Comparison of ENCODE assay signal across 12 mouse cellular contexts in the genomic region with DNA sequence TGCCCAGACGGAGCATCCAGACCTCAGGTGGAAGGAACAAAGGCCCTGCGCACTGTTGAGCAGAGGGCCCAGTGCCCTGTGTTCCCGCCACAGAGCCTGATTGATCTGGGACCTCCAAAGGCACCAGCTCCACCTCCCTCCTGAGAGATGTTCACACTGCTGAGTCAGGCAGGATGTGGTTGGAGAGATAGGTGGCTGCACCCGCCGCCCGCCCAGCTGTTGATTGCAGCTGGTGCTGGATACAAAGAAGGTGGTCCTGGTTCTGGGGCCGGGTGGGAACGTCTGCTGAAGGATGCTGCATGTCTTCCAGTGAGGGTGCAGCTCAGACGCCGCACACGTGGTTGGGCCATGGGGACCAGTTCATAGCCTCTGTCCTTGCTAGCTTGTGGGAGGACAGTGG.
DNase-seq lines count a peak whose midpoint lies in the region; ATAC-seq and TF ChIP-seq lines count a peak whose summit lies in the region.
"Had no signal": no experiment of that assay in that cellular context is flagged by ENCODE, and none has a peak within 500 bp of the region (broad histone marks: within the 10 kb centered on the region; RNA-seq: fewer than 3 reads in every experiment).

No protein-coding gene starts in this region.

- H3K9ac ChIP-seq in forebrain, embryonic 13.5 days, result no peak overlapping the region
- H3K9ac ChIP-seq: hindbrain, embryonic 13.5 days had no signal

- no peak for TF ChIP-seq CTCF in left cerebral cortex, adult 2 months (IDR thresholded peaks at IDR 0.05)

- DNase-seq in left cerebral cortex, adult 2 months (ENCODE audit: extremely low spot score in 1 of 2, low spot score in 2 of 2), result no peak
- no peak for DNase-seq in left cerebral cortex, adult 8-10 months (ENCODE audit: low spot score in 2 of 2)
- DNase-seq in T-cell, adult 2 months (ENCODE audit: low spot score), result peak; percentile 88
- peak; percentile 92 for DNase-seq in thymus, postnatal 25 days
- no peak for DNase-seq in ovary, postnatal 14 days (ENCODE audit: low spot score)
- DNase-seq in layer of hippocampus, adult 8-10 months (ENCODE audit: low spot score in 2 of 2), result no peak
- DNase-seq: gastrocnemius, postnatal 36 days; kidney, postnatal 14 days; left cerebral cortex, postnatal 4 days had no signal

- H3K27ac ChIP-seq in left cerebral cortex, adult 2 months, result peak overlapping the region; percentile 76
- H3K27ac ChIP-seq in forebrain, embryonic 13.5 days, result no peak overlapping the region
- H3K27ac ChIP-seq: hindbrain, embryonic 13.5 days had no signal

- H3K4me3 ChIP-seq in left cerebral cortex, adult 2 months, result no peak overlapping the region
- H3K4me3 ChIP-seq in megakaryocyte, embryonic 14.5 days (replicated peaks), result peak overlapping the region; percentile 11
- no peak overlapping the region for H3K4me3 ChIP-seq in forebrain, embryonic 13.5 days
- H3K4me3 ChIP-seq: hindbrain, embryonic 13.5 days had no signal

- intact Hi-C loops in left cerebral cortex, adult 2 months (cut with DNase I), result no loop called here

- no peak for ATAC-seq in forebrain, embryonic 13.5 days

- peaks cover 67% of the 10 kb centered on the region for H3K27me3 ChIP-seq in megakaryocyte, embryonic 14.5 days (replicated peaks)
- H3K27me3 ChIP-seq in forebrain, embryonic 13.5 days, result no peaks in the 10 kb centered on the region
- H3K27me3 ChIP-seq: hindbrain, embryonic 13.5 days had no signal

- peaks cover 29% of the 10 kb centered on the region for H3K36me3 ChIP-seq in megakaryocyte, embryonic 14.5 days (replicated peaks; ENCODE audit: low read length)
- H3K36me3 ChIP-seq in forebrain, embryonic 13.5 days (ENCODE audit: poor library complexity, severe bottlenecking), result peaks cover 27% of the 10 kb centered on the region

- peaks cover 43% of the 10 kb centered on the region for H3K4me1 ChIP-seq in megakaryocyte, embryonic 14.5 days
- H3K4me1 ChIP-seq in forebrain, embryonic 13.5 days, result peaks cover 24% of the 10 kb centered on the region

- WGBS in forebrain, embryonic 13.5 days, result 87% methylated on average over 11 of the region's 11 CpGs

- H3K9me3 ChIP-seq in megakaryocyte, embryonic 14.5 days, result peaks cover 11% of the 10 kb centered on the region
- H3K9me3 ChIP-seq in forebrain, embryonic 13.5 days (replicated peaks), result no peaks in the 10 kb centered on the region
- H3K9me3 ChIP-seq: hindbrain, embryonic 13.5 days had no signal

- no peak overlapping the region for H3K4me2 ChIP-seq in forebrain, embryonic 13.5 days
- H3K4me2 ChIP-seq: hindbrain, embryonic 13.5 days had no signal

Comparison
In these comparisons a context has a peak if more than half of its experiments do, and no peak if none do; other contexts are left out.
1. DNase-seq: peak in T-cell, adult 2 months (single experiment) and thymus, postnatal 25 days (single experiment); none in left cerebral cortex, adult 2 months (0 of 2), left cerebral cortex, adult 8-10 months (0 of 2), ovary, postnatal 14 days (single experiment) and layer of hippocampus, adult 8-10 months (0 of 2).